Comparison of ENCODE assay signal across 30 mouse cellular contexts in genomic region chr8:70716521-70717400, GRCm38 (mm10). TPM values are rescaled to one million over a fixed set of nuclear protein-coding genes. Genes with fewer than 3 reads are reported as not detected.
A peak's percentile ranks its signal among the peaks of the same experiment; 100 is the strongest.
DNase-seq lines count a peak whose midpoint lies in the region; ATAC-seq and TF ChIP-seq lines count a peak whose summit lies in the region.
"Had no signal": no experiment of that assay in that cellular context is flagged by ENCODE, and none has a peak within 500 bp of the region (broad histone marks: within the 10 kb centered on the region; RNA-seq: fewer than 3 reads in every experiment).

No protein-coding gene starts in this region.

- peak; percentile 17 for DNase-seq in cerebellum, adult 9-10 months
- DNase-seq in cerebellum, postnatal 36 days: no peak
- no peak for DNase-seq in kidney, adult 2 months
- no peak for DNase-seq in kidney, postnatal 10 days
- DNase-seq in ES-E14 (ENCODE audit: low read depth, low spot score): no peak
- no peak for DNase-seq in left cerebral cortex, adult 18-20 months (ENCODE audit: low spot score in 2 of 2)
- DNase-seq in hindbrain, embryonic 11.5 days (ENCODE audit: low spot score): no peak
- DNase-seq: adrenal gland, adult 2 months; heart, postnatal 36 days; kidney, adult 8-10 months; kidney, postnatal 36 days; liver, embryonic 13.5 days; lung, embryonic 14.5 days; thymus, adult 18-20 months; thymus, postnatal 4 days had no signal

- no peaks in the 10 kb centered on the region for H3K27me3 ChIP-seq in kidney, adult 2 months (replicated peaks; ENCODE audit: control insufficient read depth, insufficient read depth, low read length)
- peaks cover 39% of the 10 kb centered on the region for H3K27me3 ChIP-seq in E14TG2a.4 (ENCODE audit: insufficient read depth, low read length)
- H3K27me3 ChIP-seq in hindbrain, embryonic 11.5 days (ENCODE audit: control insufficient read depth, insufficient read depth, low read length): no peaks in the 10 kb centered on the region

- H3K36me3 ChIP-seq in kidney, adult 2 months (ENCODE audit: control insufficient read depth, insufficient read depth, low read length): no peaks in the 10 kb centered on the region
- H3K36me3 ChIP-seq in E14TG2a.4 (ENCODE audit: insufficient read depth, low read length): no peaks in the 10 kb centered on the region
- H3K36me3 ChIP-seq in ES-E14 (ENCODE audit: control insufficient read depth, insufficient read depth, low read length, poor library complexity, severe bottlenecking): no peaks in the 10 kb centered on the region
- no peaks in the 10 kb centered on the region for H3K36me3 ChIP-seq in hindbrain, embryonic 11.5 days (ENCODE audit: control insufficient read depth, insufficient read depth, low read length)
- H3K36me3 ChIP-seq: limb, embryonic 13.5 days; liver, embryonic 13.5 days; midbrain, embryonic 12.5 days had no signal

- TF ChIP-seq POLR2A in kidney, adult 2 months (IDR thresholded peaks at IDR 0.05; ENCODE audit: low read depth, low read length): peak; percentile 36

- H3K4me2 ChIP-seq in hindbrain, embryonic 11.5 days (replicated peaks; ENCODE audit: low read depth, low read length): no peak overlapping the region
- H3K4me2 ChIP-seq: hindbrain, embryonic 14.5 days; limb, embryonic 13.5 days; liver, embryonic 13.5 days; lung, embryonic 14.5 days; midbrain, embryonic 12.5 days had no signal

- no peak for ATAC-seq in hindbrain, embryonic 11.5 days (ENCODE audit: low FRiP score)
- ATAC-seq: inflammation-experienced regulatory T-cells, adult 6 months had no signal

- no peak for TF ChIP-seq CTCF in kidney, adult 2 months (conservative IDR thresholded peaks at IDR 0.05; ENCODE audit: insufficient read depth, insufficient read length, low read depth, low read length)
- no peak for TF ChIP-seq CTCF in E14TG2a.4 (conservative IDR thresholded peaks at IDR 0.05; ENCODE audit: low read length)

- no peak overlapping the region for H3K4me3 ChIP-seq in kidney, adult 2 months (ENCODE audit: insufficient read depth, low read depth, low read length)
- peak overlapping the region; percentile 65 for H3K4me3 ChIP-seq in E14TG2a.4 (replicated peaks; ENCODE audit: low read length)
- H3K4me3 ChIP-seq in ES-E14 (ENCODE audit: insufficient read depth in 1 of 2, low read depth in 1 of 2, low read length in 2 of 2, poor library complexity in 1 of 2, severe bottlenecking in 1 of 2): peak overlapping the region; percentile 34 to 48; a peak in 3 of 4 replicates
- H3K4me3 ChIP-seq in hindbrain, embryonic 11.5 days (ENCODE audit: low read depth, low read length): no peak overlapping the region
- H3K4me3 ChIP-seq: limb, embryonic 13.5 days; liver, embryonic 13.5 days; midbrain, embryonic 12.5 days had no signal

- no peak overlapping the region for H3K27ac ChIP-seq in kidney, adult 2 months (ENCODE audit: insufficient read depth, low read depth, low read length)
- no peak overlapping the region for H3K27ac ChIP-seq in ES-E14 (ENCODE audit: insufficient read depth, low read depth, low read length, poor library complexity, severe bottlenecking)
- H3K27ac ChIP-seq in hindbrain, embryonic 11.5 days (ENCODE audit: low read depth, low read length): no peak overlapping the region
- H3K27ac ChIP-seq: hindbrain, embryonic 14.5 days; limb, embryonic 13.5 days; liver, embryonic 13.5 days; midbrain, embryonic 12.5 days had no signal

- H3K9me3 ChIP-seq in E14TG2a.4 (ENCODE audit: low read length) (no peaks in the 10 kb centered on the region), ES-E14 (ENCODE audit: control insufficient read depth, insufficient read depth, low read depth, low read length) (no peaks in the 10 kb centered on the region)
- H3K9me3 ChIP-seq in hindbrain, embryonic 11.5 days (ENCODE audit: control insufficient read depth, low read length): no peaks in the 10 kb centered on the region
- H3K9me3 ChIP-seq: limb, embryonic 13.5 days; liver, embryonic 13.5 days; midbrain, embryonic 12.5 days had no signal

- WGBS in kidney, adult 2 months: 85% methylated on average over 40 of the region's 40 CpGs
- 84% methylated on average over 40 of the region's 40 CpGs for whole genome bisulfite sequencing in hindbrain, embryonic 11.5 days

- in situ Hi-C loops in ES-E14 (cut with MboI; ENCODE audit: low sequenced_read_pairs in 2 of 2, unreplicated experiment in 2 of 2): loop anchor here (5.0 kb wide), 2 partner anchors 36 to 41 kb away; partner anchors contain the start of gene Rab3a (in 1 of the 2)

- peak overlapping the region; percentile 28; the same call in 1 of the 2 replicates for H3K9ac ChIP-seq in ES-E14 (ENCODE audit: insufficient read depth, low read depth, low read length, poor library complexity, severe bottlenecking)
- no peak overlapping the region for H3K9ac ChIP-seq in hindbrain, embryonic 11.5 days (ENCODE audit: low read depth, low read length)
- H3K9ac ChIP-seq: hindbrain, embryonic 14.5 days; limb, embryonic 13.5 days; liver, embryonic 13.5 days; lung, embryonic 14.5 days; midbrain, embryonic 12.5 days had no signal

- peaks cover 3% of the 10 kb centered on the region; the same call in 1 of the 2 replicates for H3K4me1 ChIP-seq in kidney, adult 2 months (ENCODE audit: control insufficient read depth, insufficient read depth, low read length)
- H3K4me1 ChIP-seq in E14TG2a.4 (replicated peaks; ENCODE audit: low read depth, low read length) (peaks cover 34% of the 10 kb centered on the region), ES-E14 (ENCODE audit: control insufficient read depth in 2 of 2, insufficient read depth in 2 of 2, low read length in 2 of 2, poor library complexity in 1 of 2) (peaks cover 0 to 12% of the 10 kb centered on the region in 2 experiments; a peak in 1 of 4 replicates)
- H3K4me1 ChIP-seq in hindbrain, embryonic 11.5 days (replicated peaks; ENCODE audit: control insufficient read depth, insufficient read depth, low read length): no peaks in the 10 kb centered on the region

TF ChIP-seq in ES-E14, 5 proteins besides CTCF, POLR2A, EP300 and RAD21:
- TF ChIP-seq HCFC1 (IDR thresholded peaks at IDR 0.05; ENCODE audit: borderline replicate concordance, insufficient read depth, low read length) (no peak), CHD2 (IDR thresholded peaks at IDR 0.05; ENCODE audit: low read depth, low read length) (no peak)

RNA-seq across cellular contexts. Expression of gene Gm3336, which starts 1.6 kb away (rescaled TPM):
- polyA plus RNA-seq in kidney, adult 2 months (2012; rRNA removed): 0.61 and 0.99 TPM in 2 replicates
- 1.8 and 3.9 TPM in 2 replicates for total RNA-seq in ES-E14 (2012; rRNA removed)
- not detected for total RNA-seq in left cerebral cortex, adult 18-20 months (2021)
- not detected in 2 replicates for polyA plus RNA-seq in hindbrain, embryonic 11.5 days (2014; fragmentation: Nextera tagmentation; extraction: Ambion mirVana)
- total RNA-seq: granulocyte monocyte progenitor cell, adult 5-6 weeks; heart, postnatal 36 days; layer of hippocampus, adult 8-10 months; left cerebral cortex, postnatal 25 days; megakaryocyte, adult 5-6 weeks; monocyte, adult 5-6 weeks; neutrophil, adult 5-6 weeks had no signal
- polyA plus RNA-seq: cerebellum, adult 2 months; embryonic facial prominence, embryonic 11.5 days; forebrain, embryonic 11.5 days; heart, embryonic 14.5 days; hindbrain, embryonic 14.5 days; limb, embryonic 13.5 days; liver, embryonic 13.5 days; lung, embryonic 14.5 days; midbrain, embryonic 12.5 days had no signal

RNA-seq across cellular contexts. Expression of gene Pde4c, which starts 6.8 kb away (rescaled TPM):
- polyA plus RNA-seq in kidney, adult 2 months (2012; rRNA removed): 81.6 and 113 TPM in 2 replicates
- total RNA-seq in ES-E14 (2012; rRNA removed): 1.6 and 4.5 TPM in 2 replicates
- total RNA-seq in left cerebral cortex, adult 18-20 months (2021): 1 to 10 TPM; 1.6 to 3.4 TPM
- polyA plus RNA-seq in hindbrain, embryonic 11.5 days (2014; fragmentation: Nextera tagmentation; extraction: Ambion mirVana): 0.09 TPM in 1 of 2 replicates, not detected in the other
- total RNA-seq: granulocyte monocyte progenitor cell, adult 5-6 weeks; megakaryocyte, adult 5-6 weeks had no signal

RNA-seq across cellular contexts. Expression of gene Iqcn, which starts 13.5 kb away (rescaled TPM):
- polyA plus RNA-seq in kidney, adult 2 months (2012; rRNA removed): 0.03 and 0.12 TPM in 2 replicates
- 0.09 and 0.16 TPM in 2 replicates for total RNA-seq in ES-E14 (2012; rRNA removed)
- total RNA-seq in left cerebral cortex, adult 18-20 months (2021): under 1 TPM; 0.09 to 0.16 TPM
- polyA plus RNA-seq in hindbrain, embryonic 11.5 days (2014; fragmentation: Nextera tagmentation; extraction: Ambion mirVana): 0.03 and 0.14 TPM in 2 replicates
- total RNA-seq: granulocyte monocyte progenitor cell, adult 5-6 weeks had no signal
- polyA plus RNA-seq: embryonic facial prominence, embryonic 11.5 days; forebrain, embryonic 11.5 days; heart, embryonic 14.5 days; inflammation-experienced regulatory T-cells, adult 6 months; limb, embryonic 13.5 days; liver, embryonic 13.5 days had no signal

RNA-seq across cellular contexts. Expression of gene Jund, which starts 18.0 kb away (rescaled TPM):
- polyA plus RNA-seq in kidney, adult 2 months (2012; rRNA removed): 158 and 201 TPM in 2 replicates
- 60.1 TPM in 2 replicates for total RNA-seq in ES-E14 (2012; rRNA removed)
- total RNA-seq in left cerebral cortex, adult 18-20 months (2021): 100 to 1,000 TPM; 221 to 289 TPM
- polyA plus RNA-seq in hindbrain, embryonic 11.5 days (2014; fragmentation: Nextera tagmentation; extraction: Ambion mirVana): 126 and 137 TPM in 2 replicates

RNA-seq across cellular contexts. Expression of gene Rab3a, which starts 37.7 kb away (rescaled TPM):
- 29.7 and 31.1 TPM in 2 replicates for polyA plus RNA-seq in kidney, adult 2 months (2012; rRNA removed)
- 4.3 and 5.2 TPM in 2 replicates for total RNA-seq in ES-E14 (2012; rRNA removed)
- total RNA-seq in left cerebral cortex, adult 18-20 months (2021): 100 to 1,000 TPM; 870 to 892 TPM
- polyA plus RNA-seq in hindbrain, embryonic 11.5 days (2014; fragmentation: Nextera tagmentation; extraction: Ambion mirVana): 91.5 and 94.3 TPM in 2 replicates

Comparison
In these comparisons a context has a peak if more than half of its experiments do, and no peak if none do; other contexts are left out.
1. H3K4me3 ChIP-seq: peak in E14TG2a.4 (single experiment) and ES-E14 (2 of 2); none in kidney, adult 2 months (single experiment) and hindbrain, embryonic 11.5 days (single experiment).